Mouse (Mus musculus): ENCODE results near the gene Cdv3.
A peak's percentile ranks its signal among the peaks of the same experiment; 100 is the strongest.
"Not testable (repeated sequence)": the region's sequence is repeated elsewhere in the genome, so short reads cannot be mapped to it uniquely, and the experiment has no call there.

The Cdv3 gene

DNA sequence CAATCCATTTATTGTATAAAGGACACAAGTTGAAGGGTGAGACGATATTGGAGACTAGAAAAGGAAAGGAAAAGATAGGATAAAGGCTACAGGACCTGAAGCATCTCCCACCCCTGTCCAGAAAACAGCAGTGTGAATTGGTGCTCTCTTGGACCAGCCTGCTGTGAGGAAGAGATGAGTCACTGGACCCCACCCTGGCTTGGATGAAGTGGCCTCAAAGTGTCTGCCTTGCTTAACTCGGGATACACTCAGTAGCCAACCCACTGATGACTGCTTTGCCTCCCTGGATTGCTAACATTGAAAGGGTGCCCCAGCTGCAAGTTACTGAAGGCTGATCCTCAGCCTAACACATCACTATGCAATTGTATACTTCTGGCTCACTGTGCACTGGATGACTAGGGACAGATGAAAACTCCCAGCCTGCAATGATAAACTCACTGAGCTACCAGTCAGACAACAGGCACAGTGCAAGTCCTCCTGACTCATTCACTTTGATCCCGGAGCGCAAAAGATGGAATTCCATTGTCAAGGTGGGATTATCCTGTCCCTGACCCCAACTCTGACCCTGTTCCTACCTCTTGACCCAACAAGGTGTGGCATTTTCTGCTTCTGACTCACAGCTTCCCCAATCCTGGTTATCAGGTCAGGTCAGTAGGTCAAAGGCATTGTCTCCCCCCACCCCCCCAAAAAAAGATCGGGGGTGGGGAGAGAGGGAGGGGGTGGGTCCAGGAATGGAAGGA is 6.8 kb upstream of the Cdv3 start:
- no peak for DNase-seq (ENCODE audit: low read depth, low spot score)

- DNase-seq (ENCODE audit: low read depth, low spot score), result no peak
These were observed 4.3 kb upstream of the Cdv3 start for GRCm38 (mm10) chr9:103369951-103370350.

- DNase-seq (ENCODE audit: low read depth, low spot score), result no peak
These were observed 716 bp upstream of the Cdv3 start for GRCm38 (mm10) chr9:103366356-103366755.

GRCm38 (mm10) chr9:103364601-103365289 is 895 bp downstream of the Cdv3 start:
- DNase-seq (ENCODE audit: low read depth, low spot score), result peak; percentile 23

DNA sequence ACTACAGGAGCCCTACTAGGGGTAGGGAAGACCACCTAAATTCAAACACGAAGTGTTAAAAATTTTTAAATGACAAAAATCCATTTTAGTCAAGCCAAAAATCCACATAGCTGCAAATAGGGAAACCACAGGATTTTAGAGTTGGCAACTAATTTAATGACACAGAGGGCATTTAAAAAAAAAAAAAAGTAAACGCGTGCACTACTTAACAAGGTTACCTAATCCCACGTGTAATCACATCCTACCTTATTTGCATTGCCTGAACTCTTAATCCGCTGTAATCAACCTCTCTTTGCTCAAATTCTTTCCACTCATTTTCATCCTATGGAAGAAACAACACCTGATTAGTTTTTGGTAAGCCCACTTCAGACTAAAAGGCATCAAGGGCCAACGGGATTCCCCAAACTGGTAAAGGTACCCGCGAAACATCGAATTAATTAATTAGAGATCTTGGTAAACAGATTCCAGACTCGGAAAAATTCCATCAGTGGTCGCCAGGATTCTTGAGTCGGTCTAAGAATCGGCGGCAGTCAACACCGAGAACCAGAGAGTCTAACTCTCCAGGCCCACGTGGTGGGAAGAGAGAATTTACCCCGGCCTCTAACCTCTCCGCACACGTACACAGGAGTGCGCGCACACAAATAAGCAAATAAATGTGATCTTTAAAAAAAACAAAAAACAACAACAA is 1.8 kb downstream of the Cdv3 start:
- DNase-seq (ENCODE audit: low read depth, low spot score), result no peak

GRCm38 (mm10) chr9:103363088-103363487 is 2.6 kb downstream of the Cdv3 start:
- DNase-seq (ENCODE audit: low read depth, low spot score), result no peak

GRCm38 (mm10) chr9:103360642-103361041 is 5.0 kb downstream of the Cdv3 start:
- no peak for DNase-seq (ENCODE audit: low read depth, low spot score)

DNA sequence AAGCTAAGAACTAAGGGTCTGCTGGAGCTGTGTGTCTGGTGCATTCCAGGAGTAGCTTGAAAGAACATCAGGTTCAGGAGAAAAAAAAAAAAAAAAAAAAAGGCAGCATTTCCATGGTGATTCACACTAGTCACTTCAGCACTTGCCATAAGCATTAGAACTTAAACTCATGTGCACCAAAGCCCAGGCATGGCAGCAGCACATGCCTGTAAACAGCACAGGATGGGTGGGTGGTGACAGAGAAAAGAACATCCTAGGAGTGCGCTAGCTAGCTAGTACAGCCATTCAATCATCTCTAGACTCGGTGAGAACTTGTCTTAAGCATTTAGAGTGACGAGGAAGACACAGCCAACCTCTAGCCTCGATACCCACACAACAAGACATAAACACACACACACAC is 7.1 kb downstream of the Cdv3 start:
- no peak for DNase-seq (ENCODE audit: low read depth, low spot score)

DNA sequence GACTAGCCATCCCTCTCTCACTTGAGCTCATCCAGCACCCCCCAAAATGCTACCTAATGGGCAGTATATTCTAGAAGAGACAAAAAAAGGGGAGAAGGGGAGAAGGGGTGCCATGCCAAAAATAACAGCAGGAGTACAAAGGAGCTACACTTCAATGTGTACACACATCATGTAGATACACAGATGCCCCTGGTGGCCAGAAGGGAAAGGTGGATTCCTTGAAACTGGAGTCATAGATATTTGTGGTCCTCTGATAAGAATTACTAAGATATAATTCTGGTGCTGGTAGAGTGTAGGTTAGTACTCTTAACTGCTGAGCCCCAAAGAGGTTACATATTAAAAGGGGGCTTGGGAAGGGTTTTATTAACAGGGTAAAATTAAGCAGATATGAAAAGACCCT is 7.7 kb downstream of the Cdv3 start:
- no peak for DNase-seq (ENCODE audit: low read depth, low spot score)

DNA sequence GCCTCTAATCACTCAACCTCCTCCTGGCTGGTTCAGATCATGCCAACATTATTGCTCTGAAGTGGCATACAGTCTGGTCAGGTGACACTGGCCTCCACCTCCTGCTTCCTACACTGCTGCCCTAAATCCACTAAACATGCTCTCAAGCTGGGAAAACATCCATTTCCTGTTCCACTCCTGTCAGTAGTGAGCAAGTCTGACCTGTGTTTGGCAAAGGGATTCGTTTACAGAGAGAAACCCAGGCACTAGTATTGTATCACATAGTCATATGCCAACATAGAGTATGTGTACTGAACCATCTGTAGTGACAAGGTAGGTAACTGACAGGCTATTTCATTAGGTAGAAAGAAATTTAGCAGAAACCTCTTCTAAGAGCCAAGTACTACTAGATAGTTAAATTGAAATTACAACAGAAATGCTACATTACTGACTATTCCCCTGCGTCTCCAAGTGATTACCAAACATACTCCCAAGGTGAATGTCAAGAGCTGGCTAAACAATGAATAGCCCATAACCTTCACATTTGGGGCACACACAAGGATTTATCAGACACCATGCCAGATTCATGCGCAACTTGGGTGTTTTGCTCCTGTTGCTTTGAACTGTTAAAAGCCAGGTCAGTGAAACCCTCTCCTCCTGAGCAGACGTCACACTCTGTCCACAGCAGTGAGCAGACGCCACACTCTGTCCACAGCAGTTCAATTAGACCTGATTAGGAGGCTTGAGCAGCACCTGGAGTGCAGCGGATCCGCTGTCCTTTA is 12.0 kb downstream of the Cdv3 start:
- not testable (repeated sequence) for DNase-seq (ENCODE audit: low read depth, low spot score)

- DNase-seq (ENCODE audit: low read depth, low spot score), result no peak
These were observed 16.8 kb downstream of the Cdv3 start for GRCm38 (mm10) chr9:103348791-103349190.

GRCm38 (mm10) chr9:103347996-103348490 is 17.6 kb downstream of the Cdv3 start:
- DNase-seq (ENCODE audit: low read depth, low spot score), result no peak

GRCm38 (mm10) chr9:103347045-103347444 is 18.6 kb downstream of the Cdv3 start:
- DNase-seq (ENCODE audit: low read depth, low spot score), result no peak

- DNase-seq (ENCODE audit: low read depth, low spot score), result no peak
These were observed 28.7 kb downstream of the Cdv3 start for GRCm38 (mm10) chr9:103336912-103337311.

- DNase-seq (ENCODE audit: low read depth, low spot score), result no peak
These were observed 33.0 kb downstream of the Cdv3 start for GRCm38 (mm10) chr9:103332663-103333062.

DNA sequence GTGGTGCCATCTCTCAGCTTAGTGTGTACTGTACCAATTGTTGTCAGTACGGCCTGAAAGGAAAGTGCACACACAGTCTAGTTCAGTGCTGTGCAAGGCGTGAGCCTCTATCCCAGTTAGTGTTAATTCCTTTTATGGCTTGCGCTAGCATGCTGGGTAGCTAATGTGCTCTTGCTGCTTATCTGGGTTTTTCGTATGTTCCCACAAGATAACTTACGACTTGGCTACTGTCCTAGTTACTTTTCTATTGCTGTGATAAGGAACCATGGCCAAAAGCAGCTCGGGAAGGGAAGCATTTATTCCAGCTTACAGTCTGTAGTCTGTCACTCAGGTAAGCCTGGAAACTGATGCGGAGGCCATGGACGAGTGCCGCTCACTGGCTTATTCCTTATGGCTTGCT is 39.2 kb downstream of the Cdv3 start:
- DNase-seq (ENCODE audit: low read depth, low spot score), result no peak

DNA sequence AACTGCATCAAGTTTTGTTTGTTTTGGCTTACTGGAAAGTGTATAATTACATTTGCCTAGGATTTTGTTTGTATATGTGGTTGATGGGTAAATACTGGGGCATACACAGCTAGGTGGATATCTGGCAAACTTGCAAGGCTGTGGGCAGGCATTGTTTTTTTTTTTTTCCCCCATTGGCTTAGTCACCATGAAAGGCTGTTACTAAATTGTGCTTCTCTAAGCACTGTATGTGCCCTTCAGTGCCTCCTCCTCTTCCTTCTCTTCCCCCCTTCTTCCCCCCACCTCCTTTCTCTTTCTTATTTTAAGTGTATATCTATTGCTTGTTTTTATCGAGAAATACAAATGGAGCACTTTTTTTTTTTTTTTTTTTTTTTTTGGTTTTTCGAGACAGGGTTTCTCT is 41.0 kb downstream of the Cdv3 start:
- no peak for DNase-seq (ENCODE audit: low read depth, low spot score)

DNA sequence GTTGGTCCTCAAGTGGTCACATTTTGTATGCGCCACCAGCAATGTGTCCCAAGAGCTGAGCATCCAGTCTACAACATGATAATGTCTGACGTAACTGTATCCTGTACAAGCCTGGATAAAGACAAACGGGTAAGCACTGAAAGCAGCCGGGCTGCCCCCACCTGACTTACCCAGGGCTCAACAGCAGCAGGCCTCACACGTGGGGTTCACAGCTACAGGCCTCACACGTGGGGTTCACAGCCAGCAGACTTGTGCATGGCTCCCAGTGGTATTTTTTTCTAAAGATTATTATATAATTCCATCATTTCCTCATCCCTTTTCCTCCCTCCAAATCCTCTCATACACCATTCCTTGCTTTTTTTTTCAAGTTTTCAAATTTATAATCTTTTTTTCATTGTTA is 55.8 kb downstream of the Cdv3 start:
- no peak for DNase-seq (ENCODE audit: low read depth, low spot score)

DNA sequence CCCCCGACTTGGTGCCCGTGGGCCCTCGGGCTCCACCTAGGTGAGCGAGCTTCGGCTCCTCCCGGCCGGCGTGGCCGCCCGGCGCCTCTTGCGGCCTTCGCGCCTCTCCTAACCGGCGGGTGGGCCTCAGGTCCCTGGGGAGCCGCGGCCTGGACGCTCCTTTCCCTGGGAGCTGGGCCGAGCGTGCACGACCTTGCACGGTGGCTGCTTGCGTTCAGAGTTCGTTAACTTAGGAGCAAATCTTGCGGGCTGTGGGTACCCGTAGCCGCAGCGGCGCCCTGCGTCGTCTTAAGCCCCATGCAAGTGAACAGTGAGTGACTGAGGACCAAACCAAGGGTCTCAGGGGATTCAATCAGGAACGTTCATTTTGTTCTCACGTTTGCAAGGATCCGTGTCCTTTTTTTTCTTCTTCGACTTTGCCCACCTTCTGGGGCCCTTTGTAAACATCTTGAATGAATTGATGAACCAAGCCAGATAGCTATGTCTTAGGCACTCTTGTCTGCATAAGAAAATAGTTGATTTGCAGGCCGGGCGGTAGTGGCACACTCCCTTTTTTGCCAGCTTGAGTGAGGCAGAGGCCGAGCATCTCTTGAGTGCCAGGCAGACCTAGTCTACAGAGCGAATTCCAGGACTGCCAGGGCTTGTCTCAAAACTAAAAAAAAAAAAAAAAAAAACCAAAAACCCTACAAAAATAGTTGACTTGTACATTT is 60.2 kb downstream of the Cdv3 start:
- peak; percentile 39 for DNase-seq (ENCODE audit: low read depth, low spot score)

DNA sequence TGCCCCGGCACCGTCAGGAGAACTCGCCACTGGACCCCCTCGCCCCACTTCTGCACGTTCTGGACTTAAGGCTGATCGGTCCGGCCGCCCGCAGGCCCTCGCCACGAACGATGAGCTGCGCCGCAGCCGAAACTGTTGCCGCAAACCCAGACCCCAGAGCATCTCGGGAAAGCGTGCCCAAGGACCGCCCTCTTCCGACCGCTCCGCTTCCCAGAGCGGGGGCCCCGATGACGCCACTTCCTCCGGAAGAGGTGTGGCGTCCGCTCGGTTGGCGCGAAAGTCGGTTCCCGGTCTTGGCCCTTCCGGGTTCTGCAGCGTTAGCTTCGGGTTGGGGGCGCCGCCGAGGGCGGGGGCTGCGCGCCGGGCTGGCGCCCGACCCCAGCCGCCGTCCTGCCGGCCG is 60.7 kb downstream of the Cdv3 start, which contains the start of the genes 1300017J02Rik and Topbp1:
1300017J02Rik (minus strand) TSS at position 156 of the 400 bp plus-strand sequence.
Topbp1 (plus strand) TSS at position 289 of the 400 bp plus-strand sequence.
- peak; percentile 92 for DNase-seq (ENCODE audit: low read depth, low spot score)
